Mouse (Mus musculus): ENCODE results near the gene Gipc3.

- no peak for TF ChIP-seq POLR2A (IDR thresholded peaks at IDR 0.05; ENCODE audit: insufficient read length, low read depth)
- no peak for TF ChIP-seq CEBPB (IDR thresholded peaks at IDR 0.05; ENCODE audit: insufficient read depth, poor library complexity, severe bottlenecking)
- TF ChIP-seq MYOG (IDR thresholded peaks at IDR 0.05; ENCODE audit: control insufficient read depth in 1 of 3, insufficient read depth in 1 of 3, insufficient read length in 2 of 3, low read depth in 2 of 3): no peak
- no peak for TF ChIP-seq REST (IDR thresholded peaks at IDR 0.05; ENCODE audit: insufficient read depth, insufficient read length)
These were observed 46.3 kb upstream of the Gipc3 start for GRCm38 (mm10) chr10:81389373-81389772.
